Mouse (Mus musculus): ENCODE measurements around the gene Gdf15.
A peak's percentile ranks its signal among the peaks of the same experiment; 100 is the strongest.

The Gdf15 gene

DNA sequence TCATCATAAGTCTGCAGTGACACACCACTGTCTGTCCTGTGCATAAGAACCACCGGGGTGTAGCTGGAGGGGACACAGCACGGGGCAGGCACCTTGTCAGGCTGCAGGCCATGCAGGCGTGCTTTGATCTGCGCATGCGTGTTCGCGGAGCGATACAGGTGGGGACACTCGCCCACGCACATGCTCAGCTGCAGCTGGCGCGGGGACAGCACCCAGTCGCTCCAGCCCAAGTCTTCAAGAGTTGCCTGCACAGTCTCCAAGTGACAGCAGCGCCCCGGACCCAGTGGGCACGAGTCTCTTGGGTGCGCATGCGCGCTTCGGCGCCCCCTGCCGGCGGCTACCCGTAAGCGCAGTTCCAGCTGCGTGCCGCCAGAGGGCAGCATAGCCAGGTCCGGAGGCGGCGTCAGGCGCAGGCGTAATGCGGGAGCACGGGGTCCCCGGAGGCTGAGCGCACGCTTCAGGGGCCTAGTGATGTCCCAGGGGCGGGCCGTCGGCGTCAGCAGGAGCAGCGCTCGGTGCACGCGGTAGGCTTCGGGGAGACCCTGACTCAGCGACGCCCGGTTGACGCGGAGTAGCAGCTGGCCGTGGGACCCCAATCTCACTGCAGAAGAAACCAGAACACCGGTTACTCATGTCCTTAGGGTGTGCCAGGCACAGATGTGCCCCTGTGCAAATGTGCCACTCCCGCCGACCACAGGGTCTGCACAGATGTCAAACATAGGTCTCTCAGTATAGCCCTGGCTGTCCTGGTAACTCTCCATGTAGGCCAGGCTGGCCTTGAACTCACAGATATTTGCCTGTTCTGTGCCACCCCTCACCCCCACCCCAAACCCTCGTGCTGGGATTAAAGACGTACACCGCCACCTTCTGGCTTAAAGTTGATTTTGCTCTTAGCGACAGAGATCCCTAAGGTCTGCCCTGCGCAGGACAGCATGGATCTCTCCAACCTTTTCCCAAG, 2.4 kb downstream of the Gdf15 start:
- peak; percentile 88 to 89 for DNase-seq (ENCODE audit: low spot score in 2 of 2)

DNA sequence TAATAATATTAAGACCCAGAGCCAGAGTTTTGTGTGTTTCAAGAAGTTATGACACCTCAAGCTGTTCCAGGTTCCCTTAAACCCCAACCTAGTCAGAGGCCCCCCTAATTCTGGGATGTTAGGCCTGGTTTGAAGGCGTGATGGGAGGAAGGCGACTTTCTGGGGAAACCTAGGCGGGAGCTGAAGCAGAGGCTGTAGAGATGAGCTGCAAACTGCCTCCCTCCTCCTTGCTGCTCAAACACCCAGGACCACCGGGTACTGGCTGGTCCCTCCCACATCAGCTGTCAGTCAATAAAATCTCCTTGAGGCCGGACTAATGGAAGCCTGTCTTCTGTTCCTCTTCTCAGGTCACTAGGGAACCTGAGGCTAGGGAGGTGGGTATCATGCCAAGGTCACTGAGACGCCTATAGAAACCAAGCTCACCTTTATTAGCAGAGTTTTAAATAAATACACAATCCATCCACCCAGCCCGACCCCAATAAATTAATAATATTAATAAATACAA, 3.2 kb downstream of the Gdf15 start:
- no peak for DNase-seq (ENCODE audit: low spot score in 2 of 2)

DNA sequence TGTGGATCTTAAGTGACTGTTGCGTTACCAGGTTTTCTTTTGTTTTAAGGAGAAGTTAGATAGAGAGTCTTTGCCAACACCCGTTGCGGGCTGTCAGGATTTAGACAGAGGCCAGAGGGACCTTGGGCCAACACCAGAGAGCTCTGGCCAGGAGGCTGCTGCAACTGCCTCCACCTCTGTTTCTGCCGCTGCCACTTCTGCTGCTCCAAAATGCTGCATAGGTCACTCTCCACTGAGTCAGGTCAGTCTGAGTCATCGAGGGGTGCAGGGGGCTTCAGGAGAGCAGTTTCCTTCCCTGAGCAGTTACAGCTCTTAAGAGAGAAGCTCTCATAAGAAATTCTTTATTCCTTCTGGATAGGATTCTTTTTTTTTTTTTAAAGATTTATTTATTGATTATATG, 5.2 kb downstream of the Gdf15 start:
- no peak for DNase-seq (ENCODE audit: low spot score in 2 of 2)

DNA sequence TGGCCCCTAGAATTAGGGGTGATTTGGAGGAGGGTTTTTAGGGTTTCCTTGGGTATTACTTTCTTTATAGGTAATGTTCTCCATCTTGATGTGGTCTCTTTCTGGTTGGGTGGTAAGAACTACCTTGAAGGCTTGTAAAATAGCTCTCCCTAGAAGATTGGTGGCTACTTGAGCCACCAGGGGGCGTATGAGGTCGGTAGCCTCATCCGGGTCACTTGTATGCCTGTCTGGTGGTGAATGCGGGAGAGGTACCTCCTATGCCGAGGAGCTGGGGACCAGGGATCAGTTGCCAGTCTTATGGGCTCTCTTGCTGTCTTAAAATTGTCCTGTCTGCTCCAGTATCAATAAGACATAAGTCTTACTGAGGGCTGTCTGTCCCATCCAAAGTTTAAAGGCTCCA, 7.2 kb downstream of the Gdf15 start:
- DNase-seq (ENCODE audit: low spot score in 2 of 2): peak in 1 of 2 experiments; percentile 64

DNA sequence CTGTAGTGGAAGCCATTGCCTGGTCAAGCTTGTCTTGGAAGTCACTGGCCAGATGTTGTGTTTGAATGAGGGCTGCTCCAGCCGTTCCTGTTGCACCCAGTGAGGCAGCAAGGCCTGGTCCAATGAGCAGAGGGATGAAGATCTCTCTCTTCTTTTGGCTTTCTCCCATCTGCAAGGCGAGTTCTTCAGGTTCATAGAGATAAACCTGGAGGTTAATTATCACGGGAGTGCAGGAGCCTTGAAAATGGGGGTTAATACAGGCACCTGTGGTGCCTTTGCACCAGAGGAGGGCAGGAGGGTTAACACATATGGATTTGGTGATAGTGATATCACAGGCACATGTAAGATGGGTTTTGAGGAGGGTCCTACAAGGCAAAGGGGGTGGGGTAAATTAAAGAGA, 10.0 kb downstream of the Gdf15 start:
- no peak for DNase-seq (ENCODE audit: low spot score in 2 of 2)

DNA sequence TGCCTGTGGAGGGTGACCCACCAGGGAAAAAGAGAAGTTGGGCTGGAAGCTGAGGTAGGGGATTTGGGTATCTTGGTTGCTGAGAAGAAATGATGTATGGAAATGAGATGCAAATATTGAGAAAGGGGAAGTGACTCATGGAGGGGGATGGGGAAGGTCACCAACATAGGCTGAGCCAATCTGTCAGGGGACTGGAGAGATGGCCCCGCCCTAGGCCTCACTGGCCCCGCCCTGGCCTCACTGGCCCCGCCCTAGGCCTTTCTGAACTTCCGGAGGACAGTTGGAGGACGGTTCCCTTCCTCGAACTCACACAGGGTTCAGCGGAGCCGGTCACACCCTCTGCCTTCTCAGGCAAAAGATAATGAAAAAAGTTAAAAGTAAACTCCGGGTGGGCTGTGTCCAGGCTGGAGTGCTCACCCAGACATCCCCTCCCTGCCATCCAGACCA, 13.3 kb downstream of the Gdf15 start:
- DNase-seq (ENCODE audit: low spot score in 2 of 2): no peak

DNA sequence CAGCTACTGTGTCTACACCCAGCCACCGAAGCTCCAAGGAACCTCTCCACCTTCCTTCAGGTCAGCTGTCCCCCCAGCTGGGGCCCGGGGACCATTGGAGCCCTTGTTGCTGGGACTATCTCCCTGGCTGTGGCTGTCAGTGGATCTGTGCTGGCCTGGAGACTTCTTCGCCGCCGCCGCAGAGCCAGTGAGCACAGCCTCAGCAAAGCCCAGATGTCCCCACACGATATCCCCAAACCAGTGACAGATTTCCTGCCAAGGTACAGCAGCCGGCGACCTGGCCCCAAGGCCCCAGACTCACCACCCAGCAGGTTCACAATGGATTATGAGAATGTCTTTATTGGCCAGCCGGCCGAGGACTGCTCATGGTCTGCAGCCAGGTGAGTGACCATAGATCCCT, 14.3 kb downstream of the Gdf15 start:
- DNase-seq (ENCODE audit: low spot score in 2 of 2): no peak

DNA sequence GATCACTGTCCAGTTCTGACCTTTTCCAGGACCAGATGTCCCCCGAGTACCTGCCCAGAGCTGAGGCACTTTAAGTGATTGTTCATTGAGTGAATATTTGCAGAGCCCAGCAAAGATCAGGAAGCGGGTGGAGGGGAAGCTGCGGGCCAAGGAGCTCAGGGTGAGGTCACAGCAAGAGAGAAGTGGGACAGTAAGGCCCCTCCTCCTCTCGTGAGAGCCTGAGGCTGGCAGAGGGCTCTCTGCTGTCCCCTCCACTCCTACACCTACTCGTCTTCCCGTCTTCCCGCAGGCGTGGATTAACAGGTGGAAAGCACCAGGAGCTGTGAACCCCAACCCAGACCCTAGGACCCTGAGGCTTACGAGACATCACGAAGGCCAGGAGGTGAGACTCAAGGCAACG, 15.6 kb downstream of the Gdf15 start:
- DNase-seq (ENCODE audit: low spot score in 2 of 2): no peak

DNA sequence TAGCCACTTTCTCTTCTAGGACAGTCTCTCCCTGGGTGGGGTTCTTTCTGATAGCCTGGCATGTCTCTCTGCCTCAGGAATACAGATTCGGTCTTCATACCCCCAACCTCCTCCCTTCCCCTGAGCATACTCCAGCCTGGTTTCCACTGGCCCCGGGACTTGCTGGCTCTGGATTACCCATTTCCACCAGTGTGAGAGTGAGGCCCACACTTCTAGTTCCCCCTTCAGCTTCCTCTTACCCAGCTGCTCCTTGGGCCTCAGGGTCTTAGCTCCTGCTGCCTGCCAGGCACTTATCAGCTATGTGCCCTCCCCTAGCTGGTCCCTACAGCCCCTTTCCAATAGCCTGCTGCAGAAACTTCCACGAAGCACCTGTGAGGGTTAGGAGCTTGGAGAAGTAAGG, 16.4 kb downstream of the Gdf15 start, which contains the start of gene Lrrc25:
Gene Lrrc25, plus strand, starts transcription at position 262 of the 400 bp plus-strand sequence.
- no peak for DNase-seq (ENCODE audit: low spot score in 2 of 2)

DNA sequence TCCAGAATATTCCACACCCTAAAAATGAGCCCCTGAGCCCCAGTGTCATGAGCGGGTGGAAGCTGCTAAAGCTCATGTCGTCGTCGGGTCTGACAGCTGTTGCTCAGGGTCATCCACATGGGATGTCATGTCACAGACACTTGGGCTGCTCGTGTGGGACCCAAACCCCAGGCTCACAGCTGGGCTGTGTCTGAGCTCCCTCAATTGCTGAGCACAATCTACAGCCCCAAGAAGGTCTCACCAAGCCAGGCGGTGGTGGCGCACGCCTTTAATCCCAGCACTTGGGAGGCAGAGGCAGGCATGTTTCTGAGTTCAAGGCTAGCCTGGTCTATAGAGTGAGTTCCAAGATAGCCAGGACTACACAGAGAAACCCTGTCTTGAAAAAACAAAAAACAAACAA, 17.0 kb downstream of the Gdf15 start:
- no peak for DNase-seq (ENCODE audit: low spot score in 2 of 2)

DNA sequence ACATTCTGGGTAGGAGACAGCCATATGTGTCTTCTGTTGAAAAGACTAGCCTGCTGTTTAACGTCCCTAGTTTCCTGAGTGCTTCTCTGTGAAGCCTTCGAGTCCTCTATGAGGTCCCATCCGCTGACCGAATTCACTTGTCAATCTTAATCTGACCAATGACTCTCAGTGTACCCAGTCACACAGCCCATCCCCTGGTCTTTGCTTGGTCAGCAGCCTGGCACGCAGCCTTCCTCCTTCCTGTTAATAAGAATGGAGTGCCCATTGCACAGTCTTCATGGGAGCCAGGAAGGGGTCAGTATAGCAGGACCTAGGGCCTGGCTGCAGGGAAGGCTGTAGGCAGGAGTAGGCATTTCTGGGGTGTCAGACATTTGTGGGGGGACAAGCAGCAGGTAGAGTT, 17.8 kb downstream of the Gdf15 start:
- no peak for DNase-seq (ENCODE audit: low spot score in 2 of 2)

DNA sequence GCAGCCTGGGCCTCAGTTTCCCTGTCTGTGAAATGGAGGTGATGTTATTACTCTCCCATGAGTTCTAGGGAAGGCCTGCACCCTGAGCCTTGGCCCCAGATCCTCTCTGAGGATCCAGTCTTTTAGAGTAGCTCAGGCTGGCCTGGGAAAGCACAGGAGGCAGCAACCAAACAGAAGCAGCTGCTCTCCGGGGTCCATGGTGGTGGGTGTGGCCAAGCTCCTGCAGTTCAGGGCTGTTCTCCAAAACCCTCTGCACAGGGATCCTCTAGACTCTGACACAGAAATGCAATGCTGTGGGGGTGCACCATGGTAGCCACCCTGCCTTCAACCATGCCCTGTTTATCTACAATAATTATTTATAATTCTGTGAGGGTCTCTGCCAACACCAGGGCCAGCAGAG, 18.5 kb downstream of the Gdf15 start:
- DNase-seq (ENCODE audit: low spot score in 2 of 2): no peak

DNA sequence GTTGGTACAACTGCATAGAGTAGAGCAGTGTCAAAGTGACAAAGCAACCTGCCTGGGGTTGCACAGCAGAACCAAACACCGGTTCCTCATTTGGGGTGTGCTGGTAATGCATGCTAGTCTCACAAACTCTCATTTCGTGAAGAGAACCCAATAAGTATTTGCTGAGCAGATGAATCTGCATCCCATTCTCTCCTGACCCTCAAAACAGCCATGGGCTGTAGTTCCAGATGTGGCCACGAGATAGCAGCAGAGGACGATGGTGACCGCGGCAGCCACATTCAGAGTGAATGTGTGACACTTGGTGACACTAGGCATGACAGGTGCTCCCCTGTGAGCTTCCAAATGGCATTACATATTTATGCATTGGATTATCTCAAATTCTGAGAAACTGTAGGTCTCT, 20.4 kb downstream of the Gdf15 start:
- DNase-seq (ENCODE audit: low spot score in 2 of 2): peak; percentile 84 to 93

DNA sequence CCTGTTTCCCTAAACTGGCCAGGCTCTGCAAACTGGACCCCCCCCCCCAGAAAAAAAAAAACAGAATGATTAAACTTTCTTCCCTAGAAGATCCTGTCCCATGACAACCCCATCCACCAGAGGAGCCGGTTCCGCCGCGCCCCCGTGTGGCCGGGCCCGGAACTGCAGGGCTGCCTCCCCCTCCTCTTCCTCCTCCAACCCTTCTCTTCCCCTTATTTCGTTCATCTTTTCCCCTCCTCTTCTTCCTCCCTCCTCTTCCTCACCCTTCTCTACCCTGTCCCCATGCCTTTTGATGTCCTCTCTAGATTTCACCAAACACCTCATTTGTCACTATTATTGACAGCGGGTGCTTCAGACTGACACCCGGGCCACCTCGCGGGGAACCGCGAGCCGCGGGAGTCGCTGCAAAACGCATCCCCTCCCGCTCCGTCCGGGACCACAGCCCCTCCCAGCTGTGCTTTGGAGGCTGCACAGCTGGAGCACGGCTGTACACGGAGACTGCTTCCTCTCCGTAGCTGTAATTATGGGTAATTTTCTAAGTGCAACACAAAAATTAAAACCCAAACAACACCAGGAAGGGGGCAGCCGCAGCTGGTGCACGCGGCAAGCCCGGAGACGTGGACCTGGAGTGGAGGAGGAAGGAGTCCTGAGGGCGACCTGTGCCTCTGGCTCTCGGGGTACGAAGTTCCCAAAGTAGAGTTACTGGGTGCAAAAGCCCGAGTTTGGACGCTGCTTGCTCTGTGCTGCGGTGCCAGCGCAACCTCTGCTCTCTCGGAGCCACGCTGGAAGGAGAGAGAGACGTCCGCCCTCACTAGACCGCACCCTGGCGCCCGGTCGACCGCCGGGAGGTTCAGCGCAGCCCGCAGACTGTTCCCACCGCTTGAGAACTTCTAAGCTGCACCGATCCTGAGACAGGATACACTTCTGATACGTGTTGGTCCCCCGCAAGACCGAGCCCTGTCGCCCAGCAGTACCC, 21.2 kb downstream of the Gdf15 start:
- peak; percentile 83 to 94 for DNase-seq (ENCODE audit: low spot score in 2 of 2)

DNA sequence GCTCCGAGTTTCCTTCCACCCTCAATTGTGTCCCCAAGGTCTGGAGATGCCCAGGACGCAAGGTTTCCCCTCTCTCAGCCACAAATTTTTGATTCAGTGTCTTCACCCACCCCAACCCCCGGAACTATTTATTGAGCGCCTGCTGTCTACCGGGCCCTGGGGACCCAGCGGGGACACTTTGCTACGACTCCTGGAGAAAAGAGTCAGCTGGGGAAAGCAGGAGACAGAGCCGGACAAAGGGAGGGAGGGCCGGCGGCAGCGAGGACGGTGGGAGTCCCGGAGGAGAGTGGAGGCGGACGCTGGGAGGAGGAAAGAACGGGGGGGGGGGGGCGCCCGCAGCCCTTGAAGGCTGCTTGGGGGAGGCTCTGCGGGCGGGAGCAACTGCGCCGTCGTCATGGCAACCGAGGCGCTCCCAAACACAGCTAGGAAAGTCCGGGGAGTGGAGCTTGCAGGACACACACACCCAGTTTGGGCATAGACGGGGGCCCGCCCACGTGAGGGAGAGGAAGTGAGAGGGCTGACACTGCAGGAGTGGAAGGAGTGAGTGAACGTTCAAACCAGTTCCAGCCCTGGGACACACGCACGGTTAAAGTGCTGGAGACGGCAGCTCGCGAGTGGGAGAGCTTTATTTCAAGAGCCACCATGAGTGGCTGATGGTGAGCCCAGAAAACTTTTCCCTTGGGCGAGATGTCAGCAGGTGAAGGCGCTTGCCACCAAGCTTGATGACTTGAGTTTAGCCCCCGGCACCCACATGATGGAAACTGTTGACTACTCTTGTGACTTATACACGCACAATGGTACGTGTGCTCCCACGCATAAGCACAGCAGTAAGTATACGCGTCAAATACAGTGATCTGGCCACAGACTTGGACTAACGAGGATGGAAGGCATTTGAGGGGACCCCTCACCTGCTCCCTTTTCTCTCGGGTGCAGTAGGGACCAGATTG, 22.1 kb downstream of the Gdf15 start:
- peak; percentile 76 to 78 for DNase-seq (ENCODE audit: low spot score in 2 of 2)

DNA sequence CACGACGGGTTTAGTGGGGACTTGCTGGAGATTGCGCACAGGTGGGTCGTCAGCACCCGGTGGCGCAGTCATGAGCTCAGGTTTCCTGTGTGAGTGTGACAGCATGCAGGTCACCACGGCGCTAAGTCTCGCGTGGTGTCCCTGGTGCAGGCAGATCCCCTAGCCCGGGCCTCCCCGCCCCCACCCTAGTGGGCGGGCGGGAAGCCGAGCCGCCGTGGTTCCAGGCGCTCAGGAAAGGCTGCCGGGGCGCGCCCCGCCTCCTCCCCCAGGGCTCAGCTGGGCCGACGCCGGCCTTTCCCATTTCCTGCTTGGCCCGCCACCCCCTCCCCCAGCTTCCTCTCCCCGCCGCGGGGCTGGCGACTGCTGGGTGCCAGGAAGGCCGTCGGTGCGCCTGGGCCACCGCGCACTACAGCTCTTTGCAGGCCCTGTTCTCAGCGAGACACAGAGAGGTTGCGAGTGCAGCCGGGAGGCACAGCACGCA, 22.8 kb downstream of the Gdf15 start:
- DNase-seq (ENCODE audit: low spot score in 2 of 2): peak; percentile 79

DNA sequence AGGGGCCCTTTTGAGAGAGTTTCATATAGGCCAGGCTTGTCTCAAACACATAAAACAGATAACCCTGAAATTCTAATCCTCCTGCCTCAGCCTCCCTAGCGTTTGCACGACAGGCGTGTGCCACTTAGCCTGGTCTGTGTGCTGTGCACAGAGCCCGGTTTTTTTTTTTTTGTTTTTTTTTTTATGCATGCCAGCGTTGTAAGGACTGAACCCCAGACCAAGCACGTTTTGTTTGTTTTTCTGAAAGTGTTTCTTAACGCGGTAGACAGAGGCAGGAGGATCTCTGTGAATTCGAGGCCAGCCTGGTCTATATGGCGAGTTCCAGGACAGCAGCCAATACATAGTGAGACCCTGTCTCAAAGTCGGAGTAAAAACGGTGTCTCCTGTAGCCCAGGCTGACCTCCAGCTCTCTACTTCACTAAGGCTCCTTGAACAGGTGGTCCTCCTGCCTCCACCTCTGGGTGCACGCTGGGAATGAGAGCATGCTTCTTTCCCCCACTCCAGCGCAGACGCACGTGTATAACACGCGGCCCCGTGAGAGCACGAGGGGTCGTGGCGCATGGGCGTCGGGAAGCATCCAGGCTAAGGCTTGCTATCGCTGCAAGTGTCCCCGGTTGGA, 23.4 kb downstream of the Gdf15 start, which contains the start of gene Ssbp4:
Gene Ssbp4, minus strand, starts transcription at position 124 of the 619 bp plus-strand sequence.
- DNase-seq (ENCODE audit: low spot score in 2 of 2): no peak

DNA sequence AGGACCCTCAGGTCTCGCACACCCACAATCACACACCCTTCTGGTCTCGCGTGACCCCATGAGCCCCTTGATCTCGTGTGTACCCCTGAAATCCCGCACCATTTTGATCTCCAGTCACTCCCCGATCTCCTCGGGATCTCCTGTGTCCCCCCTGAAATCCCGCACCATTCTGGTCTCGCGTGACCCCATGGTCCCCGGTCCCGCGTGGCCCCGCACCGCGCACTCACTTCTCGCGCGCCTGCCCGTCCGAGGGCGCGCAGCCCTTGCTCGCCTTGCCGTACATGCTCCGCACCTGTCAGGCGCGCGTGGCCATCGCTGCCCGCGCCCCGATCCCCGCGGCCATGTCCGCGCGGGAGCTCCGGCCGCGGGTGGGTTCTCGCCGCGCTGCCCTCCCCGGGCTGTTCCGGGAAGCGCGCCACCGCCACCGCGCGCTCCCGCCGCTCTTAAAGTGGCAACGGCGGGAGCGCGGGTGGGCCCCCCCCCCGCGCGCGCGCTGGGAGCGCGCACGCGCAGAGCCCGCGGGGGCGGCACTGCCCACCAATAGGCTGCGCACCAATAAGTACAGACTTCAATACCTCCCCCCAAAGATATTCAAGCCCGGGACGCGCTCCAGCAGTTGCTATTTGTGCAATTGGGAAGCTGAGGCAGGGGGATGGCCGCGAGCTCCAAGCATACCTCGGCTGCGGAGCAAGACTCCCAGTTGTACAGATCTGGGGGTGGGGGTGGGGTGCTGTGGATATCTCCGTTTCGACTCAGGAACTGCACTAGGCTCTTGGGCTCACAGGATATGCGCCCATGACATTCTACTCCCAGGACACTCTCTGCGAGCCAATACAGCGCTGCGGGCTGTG, 24.1 kb downstream of the Gdf15 start:
- DNase-seq (ENCODE audit: low spot score in 2 of 2): peak in 1 of 2 experiments; percentile 45

DNA sequence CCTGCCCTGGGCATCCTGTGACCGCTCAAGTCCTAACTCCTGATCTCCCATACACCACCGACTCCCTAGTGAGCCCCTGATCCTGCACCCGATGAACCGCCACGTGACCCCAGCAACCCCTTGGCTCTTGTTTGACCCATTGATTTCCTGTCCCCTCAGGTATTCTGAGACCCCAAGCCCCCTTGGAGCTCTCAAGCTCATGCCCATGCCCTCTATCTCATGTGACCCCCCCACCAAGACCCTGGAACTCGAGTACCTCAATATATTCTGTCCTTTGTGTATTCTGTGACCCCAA, 24.7 kb downstream of the Gdf15 start:
- no peak for DNase-seq (ENCODE audit: low spot score in 2 of 2)

Data from thymus, postnatal 10 days (tissue).